Mouse (Mus musculus) midbrain, postnatal 0 days (tissue): ENCODE measurements around the gene Gm49325. TPM values are rescaled to one million over a fixed set of nuclear protein-coding genes. Genes with fewer than 3 reads are reported as not detected.
A peak's percentile ranks its signal among the peaks of the same experiment; 100 is the strongest.

Source experiments
- ATAC-seq: fragments of 200-750 bp; cut with Nextera tagmentation; 2 replicates; pipeline ENCODE4 v1.8.0; 2017; ENCODE audit warnings: moderate number of reproducible peaks, mild to moderate bottlenecking, moderate TSS enrichment, moderate library complexity; ENCODE audit not compliant: low FRiP score
- DNase-seq: peaks from one replicate; pipeline ENCODE4 v3.0.0-alpha.2; 2015; ENCODE audit warnings: low spot score
- H3K27ac ChIP-seq: fragments of 300-500 bp; sonication (generic); 2 replicates; pipeline ENCODE4 v1.5.1; 2014; ENCODE audit warnings: low read depth, mild to moderate bottlenecking, low read length, mixed read lengths
- H3K27me3 ChIP-seq: fragments of 300-500 bp; sonication (generic); 2 replicates; pipeline ENCODE4 v1.6.1; 2014; ENCODE audit warnings: low read length, control low read depth, mixed read lengths; ENCODE audit not compliant: insufficient read depth
- H3K36me3 ChIP-seq: fragments of 300-500 bp; sonication (generic); 2 replicates; pipeline ENCODE4 v1.6.1; 2014; ENCODE audit warnings: low read length, control low read depth, mixed read lengths; ENCODE audit not compliant: insufficient read depth
- H3K4me1 ChIP-seq: fragments of 300-500 bp; sonication (generic); 2 replicates; pipeline ENCODE4 v1.6.1; 2014; ENCODE audit warnings: mild to moderate bottlenecking, control low read depth, antibody characterized with exemption, low read length, mixed read lengths; ENCODE audit not compliant: insufficient read depth
- H3K4me2 ChIP-seq: fragments of 300-500 bp; sonication (generic); 2 replicates; pipeline ENCODE4 v1.6.1; 2014; ENCODE audit warnings: low read depth, mild to moderate bottlenecking, low read length, mixed read lengths; ENCODE audit not compliant: poor library complexity, severe bottlenecking
- H3K4me3 ChIP-seq: fragments of 300-500 bp; sonication (generic); 2 replicates; pipeline ENCODE4 v1.5.1; 2014; ENCODE audit warnings: low read depth, mild to moderate bottlenecking, low read length, moderate library complexity
- H3K9ac ChIP-seq: fragments of 300-500 bp; sonication (generic); replicated peaks from 2 replicates; pipeline ENCODE4 v1.6.1; 2014; ENCODE audit warnings: mild to moderate bottlenecking, low read length, moderate library complexity, mixed read lengths; ENCODE audit not compliant: poor library complexity, severe bottlenecking
- H3K9me3 ChIP-seq: fragments of 300-500 bp; sonication (generic); 2 replicates; pipeline ENCODE4 v1.6.1; 2016; ENCODE audit warnings: low read length, control low read depth
- CTCF ChIP-seq: IDR thresholded peaks from 2 replicates; pipeline ENCODE4 v1.5.1; 2016; ENCODE audit warnings: antibody characterized with exemption, mild to moderate bottlenecking
- WGBS: fragments of 180-500 bp; shearing (Covaris S2); extraction: QIAGEN DNeasy Blood & Tissue Kit; methylation state at CpG from one replicate; pipeline ENCODE4 v1.1.7; 2014; 5-methylcytosine and 5-hydroxymethylcytosine counted together
- polyA plus RNA-seq: library from polyadenylated mRNA; unstranded; fragments of >200 nt; fragmentation: Nextera tagmentation; extraction: Ambion mirVana; gene quantifications from 2 replicates; pipeline ENCODE4 v1.2.1, GENCODE M21; 2015
- total RNA-seq: library from RNA; depleted of rRNA; stranded (reverse); fragments of >200 nt; gene quantifications from 2 replicates; pipeline ENCODE4 v1.2.3, GENCODE M21; 2014

Gm49325 gene
- total and polyA plus RNA-seq, 2 experiments from 2014 or later, result 10.5 TPM; not detected in 1

DNA sequence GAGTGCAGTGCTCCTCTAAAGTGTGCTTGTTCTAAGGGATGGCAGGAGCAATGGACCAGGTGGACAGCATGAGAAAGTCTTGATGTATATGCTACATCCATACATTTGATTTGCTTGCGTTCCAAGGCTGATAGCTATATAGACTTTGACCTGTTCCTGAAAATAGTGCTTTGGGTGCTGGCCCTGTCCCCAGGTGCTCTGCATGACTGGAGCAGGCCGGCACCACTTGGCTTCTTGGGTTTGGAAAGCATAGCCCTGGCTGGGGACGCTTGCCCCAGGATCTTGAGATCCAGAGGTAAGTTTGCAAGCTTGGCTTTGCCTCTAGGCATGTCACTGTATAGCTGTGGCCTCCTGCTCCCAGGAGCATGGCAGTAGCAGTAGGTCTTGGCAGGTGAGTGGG is 19.4 kb upstream of the Gm49325 start:
- peaks cover 20% of the 10 kb centered on the region for H3K36me3 ChIP-seq
- no peak overlapping the region for H3K4me2 ChIP-seq
- no peak for ATAC-seq
- no peak overlapping the region for H3K4me3 ChIP-seq
- no peaks in the 10 kb centered on the region for H3K9me3 ChIP-seq
- no peak overlapping the region for H3K9ac ChIP-seq
- no peak for TF ChIP-seq CTCF
- no peak overlapping the region for H3K27ac ChIP-seq
- no peak for DNase-seq
- H3K4me1 ChIP-seq, result peaks cover 6% of the 10 kb centered on the region; the same call in 1 of the 2 replicates
- H3K27me3 ChIP-seq, result no peaks in the 10 kb centered on the region
- 92% methylated on average over 3 of the region's 3 CpGs for WGBS

DNA sequence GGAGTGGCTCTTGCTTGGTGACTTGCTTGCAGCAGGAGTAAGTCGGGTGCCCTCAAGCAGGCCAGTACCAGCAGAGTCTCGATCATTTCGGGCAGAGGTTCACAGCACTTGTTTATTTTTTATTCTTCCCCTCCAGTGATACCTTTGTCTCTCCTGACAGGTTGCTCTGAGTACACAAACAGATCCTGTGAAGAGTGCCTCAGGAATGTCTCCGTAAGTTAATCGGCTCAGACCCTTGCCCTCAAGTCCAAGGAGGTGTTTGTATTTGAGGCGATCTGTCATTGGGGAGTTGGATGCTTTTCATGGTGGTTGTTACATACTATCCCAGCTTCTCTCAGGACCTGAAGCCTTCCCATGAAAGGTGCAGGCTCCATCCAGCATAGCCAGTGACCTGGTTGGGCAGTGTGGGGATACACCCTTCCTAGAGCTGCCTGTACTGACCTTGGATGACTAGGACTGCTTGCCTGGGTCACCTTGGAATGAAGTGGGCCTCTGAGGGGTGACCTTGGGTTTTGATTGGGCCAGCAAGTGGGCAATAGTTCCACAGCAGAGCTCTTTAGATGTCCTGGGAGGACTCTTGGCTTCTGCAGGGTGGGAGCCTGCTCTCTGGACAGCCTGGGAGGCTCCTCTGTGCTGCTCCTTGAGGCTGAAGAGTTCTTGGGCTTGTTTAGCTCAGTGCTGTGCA is 18.8 kb upstream of the Gm49325 start:
- H3K4me2 ChIP-seq, result no peak overlapping the region
- no peaks in the 10 kb centered on the region for H3K27me3 ChIP-seq
- no peak overlapping the region for H3K27ac ChIP-seq
- DNase-seq (no peak), ATAC-seq (no peak)
- H3K36me3 ChIP-seq, result peaks cover 25% of the 10 kb centered on the region
- no peak overlapping the region for H3K9ac ChIP-seq
- no peaks in the 10 kb centered on the region for H3K9me3 ChIP-seq
- WGBS, result 95% methylated on average over 6 of the region's 6 CpGs
- peaks cover 6% of the 10 kb centered on the region; the same call in 1 of the 2 replicates for H3K4me1 ChIP-seq
- TF ChIP-seq CTCF, result no peak
- no peak overlapping the region for H3K4me3 ChIP-seq

DNA sequence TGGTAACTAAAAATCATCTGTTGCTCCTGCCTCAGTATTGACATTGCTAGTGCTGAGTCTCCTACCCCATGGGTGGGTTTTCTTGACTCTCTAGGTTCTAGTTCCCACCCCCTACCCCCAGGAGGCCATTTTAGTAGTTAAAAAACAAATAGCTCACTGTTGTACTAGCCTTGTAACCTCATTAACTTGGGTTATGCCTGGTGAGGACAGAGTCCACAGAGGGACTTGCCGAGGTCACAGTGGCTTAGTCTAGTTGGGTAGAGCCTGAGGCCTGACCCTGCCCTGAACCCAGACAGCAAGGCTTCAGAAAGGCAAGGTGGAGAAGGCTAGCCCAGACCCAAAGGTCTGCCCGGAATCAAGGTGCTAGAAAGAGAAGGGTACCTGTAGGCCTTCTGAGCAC is 18.0 kb upstream of the Gm49325 start:
- no peaks in the 10 kb centered on the region for H3K27me3 ChIP-seq
- H3K4me1 ChIP-seq, result no peaks in the 10 kb centered on the region
- ATAC-seq, result no peak
- no peak overlapping the region for H3K4me2 ChIP-seq
- WGBS, result 91% methylated on average over 2 of the region's 2 CpGs
- no peak for DNase-seq
- H3K27ac ChIP-seq, result no peak overlapping the region
- no peak overlapping the region for H3K9ac ChIP-seq
- peaks cover 32% of the 10 kb centered on the region for H3K36me3 ChIP-seq
- no peak overlapping the region for H3K4me3 ChIP-seq
- no peak for TF ChIP-seq CTCF
- no peaks in the 10 kb centered on the region for H3K9me3 ChIP-seq

DNA sequence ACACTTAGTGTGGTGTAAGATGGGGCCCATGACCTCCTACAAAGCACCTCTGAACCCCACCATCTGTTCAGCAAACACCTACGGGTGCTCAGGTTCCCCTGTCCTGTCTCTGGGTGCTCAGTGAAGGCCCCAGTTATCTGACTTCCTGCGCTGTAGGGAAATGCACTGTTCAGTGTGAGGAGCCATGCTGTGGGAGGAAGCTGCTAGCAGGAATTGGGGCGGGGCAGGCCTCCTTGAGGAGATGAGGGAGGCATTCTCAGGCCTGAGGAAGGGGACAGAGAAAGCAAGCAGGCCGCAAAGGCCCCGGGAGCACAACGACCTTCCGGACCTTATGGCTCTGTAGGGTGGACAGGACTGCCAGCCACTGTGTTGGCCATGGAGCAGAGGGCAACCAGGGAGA is 16.9 kb upstream of the Gm49325 start:
- 73% methylated on average over 7 of the region's 7 CpGs for WGBS
- DNase-seq, result no peak
- H3K27ac ChIP-seq, result no peak overlapping the region
- TF ChIP-seq CTCF, result no peak
- no peaks in the 10 kb centered on the region for H3K4me1 ChIP-seq
- no peaks in the 10 kb centered on the region for H3K27me3 ChIP-seq
- no peak for ATAC-seq
- no peak overlapping the region for H3K4me3 ChIP-seq
- peaks cover 42% of the 10 kb centered on the region for H3K36me3 ChIP-seq
- H3K9me3 ChIP-seq, result no peaks in the 10 kb centered on the region
- H3K9ac ChIP-seq, result no peak overlapping the region
- H3K4me2 ChIP-seq, result 0 out of 2 replicates have a peak overlapping the region, but pooled peaks have one; percentile 9

DNA sequence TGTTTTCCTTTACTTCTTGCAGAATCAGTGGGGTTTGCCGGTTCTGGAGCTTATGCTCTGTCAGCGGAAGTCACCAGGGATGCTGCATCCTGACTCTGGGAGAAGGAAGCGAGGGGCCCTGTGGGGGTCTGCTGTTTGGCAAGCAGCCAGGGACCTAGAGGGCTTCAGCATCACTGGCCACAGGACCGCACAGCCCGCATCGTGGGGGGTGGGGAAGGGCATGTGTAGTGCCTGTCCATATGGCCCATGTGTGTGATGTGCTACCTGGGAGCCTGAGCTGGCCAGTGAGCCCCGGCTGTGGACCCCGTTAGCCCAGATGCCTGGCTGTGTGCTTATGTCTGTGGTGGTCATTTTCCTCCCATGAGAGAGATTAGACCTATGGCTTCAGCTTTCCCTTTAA is 16.2 kb upstream of the Gm49325 start:
- ATAC-seq, result no peak
- Histone ChIP-seq H3K27ac (no peak overlapping the region), H3K9me3 (no peaks in the 10 kb centered on the region), H3K36me3 (peaks cover 45% of the 10 kb centered on the region), H3K4me1 (no peaks in the 10 kb centered on the region), H3K27me3 (no peaks in the 10 kb centered on the region), H3K4me2 (no peak overlapping the region), H3K4me3 (no peak overlapping the region), H3K9ac (no peak overlapping the region)
- 75% methylated on average over 8 of the region's 8 CpGs for WGBS
- TF ChIP-seq CTCF, result no peak
- DNase-seq, result no peak

DNA sequence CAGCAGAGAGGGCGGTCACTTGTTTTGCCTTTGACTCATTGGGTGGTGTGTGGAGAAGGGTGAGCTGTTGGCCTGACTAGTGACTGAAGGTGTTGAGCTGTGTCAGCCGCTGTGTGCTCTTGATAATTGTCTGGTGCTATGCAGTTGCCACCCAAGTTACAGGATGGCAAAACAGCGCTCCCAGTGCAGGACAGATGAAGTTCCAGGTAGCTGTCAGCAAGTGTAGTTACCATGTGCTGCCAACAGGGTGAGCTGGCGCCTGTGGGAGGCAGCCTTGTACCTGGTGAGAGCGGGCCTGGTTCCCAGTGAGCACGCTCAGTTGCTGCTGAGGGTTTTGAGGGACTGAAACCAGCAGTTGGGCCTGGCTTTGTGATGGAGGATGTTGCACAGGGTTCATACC is 15.2 kb upstream of the Gm49325 start:
- TF ChIP-seq CTCF, result peak; percentile 78
- H3K9me3 ChIP-seq, result no peaks in the 10 kb centered on the region
- ATAC-seq, result no peak
- no peaks in the 10 kb centered on the region for H3K27me3 ChIP-seq
- H3K27ac ChIP-seq, result no peak overlapping the region
- peaks cover 56% of the 10 kb centered on the region for H3K36me3 ChIP-seq
- 40% methylated on average over 6 of the region's 6 CpGs for WGBS
- no peak overlapping the region for H3K4me2 ChIP-seq
- DNase-seq, result peak; percentile 58
- no peak overlapping the region for H3K4me3 ChIP-seq
- H3K9ac ChIP-seq, result no peak overlapping the region
- no peaks in the 10 kb centered on the region for H3K4me1 ChIP-seq
